Mouse (Mus musculus): ENCODE measurements around the gene Usp6nl. TPM values are rescaled to one million over a fixed set of nuclear protein-coding genes. Genes with fewer than 3 reads are reported as not detected.

Gene Usp6nl
- polyA plus RNA-seq, 1 experiment from 2014 or later = 8.7 TPM

DNA sequence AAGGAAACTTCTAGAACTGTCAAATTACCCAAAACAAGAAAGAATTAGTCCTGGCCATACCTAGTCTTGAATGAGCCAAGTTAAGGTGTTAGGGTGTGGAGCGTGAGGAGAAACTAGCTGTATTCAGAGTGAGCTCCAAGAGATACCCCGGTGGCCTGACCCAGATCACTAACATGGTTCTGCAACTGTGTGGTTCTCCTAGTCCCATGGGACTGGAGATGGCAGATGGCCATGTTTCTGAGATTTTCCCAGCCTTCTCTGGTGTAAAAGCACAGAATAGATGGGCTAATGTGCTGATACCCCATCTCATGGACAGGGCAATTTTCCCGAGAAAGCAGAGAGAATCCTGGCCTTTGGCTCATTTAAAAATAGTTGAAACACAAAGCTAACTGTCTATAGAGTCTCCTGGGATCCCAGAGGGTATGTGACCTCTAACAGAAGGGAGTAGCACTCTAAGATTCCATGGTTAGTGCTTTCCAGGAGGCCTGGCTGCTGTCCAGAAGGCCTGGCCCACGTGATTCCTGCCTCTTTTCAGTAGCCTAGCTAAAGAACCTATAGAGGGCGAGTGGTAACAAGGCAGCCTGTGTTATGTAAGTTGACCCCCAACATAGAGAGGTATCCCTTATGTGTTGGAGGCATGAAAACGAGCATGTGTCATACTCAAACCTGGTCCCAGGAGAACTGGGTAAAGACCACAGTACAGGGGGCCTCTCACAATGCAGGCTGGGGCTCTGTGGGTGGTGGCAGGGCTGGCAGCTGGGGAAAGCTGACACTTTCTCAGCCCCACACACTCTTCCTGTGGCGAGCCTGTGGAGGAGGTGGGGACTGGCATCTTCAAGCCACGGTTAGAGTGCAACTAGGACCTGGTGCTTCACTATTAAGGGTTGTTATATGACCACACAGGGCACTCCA, 160.9 kb downstream of the Usp6nl start:
- H3K9ac ChIP-seq = no peak overlapping the region
- no peak overlapping the region for H3K4me2 ChIP-seq
- H3K9me3 ChIP-seq = no peaks in the 10 kb centered on the region
- ATAC-seq (ENCODE audit: insufficient number of reproducible peaks, low FRiP score, low TSS enrichment, low read depth) = peak; percentile 50; the same call in 1 of the 2 replicates
- H3K4me3 ChIP-seq = no peak overlapping the region
- H3K4me1 ChIP-seq = peaks cover 33% of the 10 kb centered on the region
- no peaks in the 10 kb centered on the region for H3K27me3 ChIP-seq
- peak overlapping the region; percentile 18; the same call in 1 of the 2 replicates for H3K27ac ChIP-seq
- WGBS = 35% methylated on average over 8 of the region's 8 CpGs
- no peaks in the 10 kb centered on the region for H3K36me3 ChIP-seq

DNA sequence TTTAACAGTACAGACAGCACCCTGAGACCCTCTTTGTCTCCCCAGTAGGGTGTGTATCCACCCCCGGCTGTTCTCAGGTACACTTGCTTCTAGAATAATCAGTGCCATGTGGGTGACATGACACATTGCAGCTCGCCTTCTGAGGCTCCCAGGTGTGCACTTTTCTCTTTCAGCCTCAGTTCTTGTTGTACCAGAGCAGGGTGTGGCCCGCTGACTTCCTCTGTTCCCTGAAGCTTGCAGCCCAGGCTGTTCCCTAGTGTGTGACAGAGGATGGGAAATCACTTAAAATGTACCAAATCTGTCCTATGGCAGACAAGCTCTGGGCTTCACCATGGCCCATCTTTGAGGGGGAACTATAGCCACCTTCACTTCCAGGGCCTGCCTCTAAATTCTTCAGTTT, 161.7 kb downstream of the Usp6nl start:
- H3K4me1 ChIP-seq = peaks cover 26% of the 10 kb centered on the region
- H3K27ac ChIP-seq = no peak overlapping the region
- 70% methylated on average over 3 of the region's 3 CpGs for WGBS
- H3K36me3 ChIP-seq = no peaks in the 10 kb centered on the region
- no peaks in the 10 kb centered on the region for H3K9me3 ChIP-seq
- no peak overlapping the region for H3K9ac ChIP-seq
- ATAC-seq (ENCODE audit: insufficient number of reproducible peaks, low FRiP score, low TSS enrichment, low read depth) = no peak
- H3K27me3 ChIP-seq = no peaks in the 10 kb centered on the region
- no peak overlapping the region for H3K4me3 ChIP-seq
- no peak overlapping the region for H3K4me2 ChIP-seq

DNA sequence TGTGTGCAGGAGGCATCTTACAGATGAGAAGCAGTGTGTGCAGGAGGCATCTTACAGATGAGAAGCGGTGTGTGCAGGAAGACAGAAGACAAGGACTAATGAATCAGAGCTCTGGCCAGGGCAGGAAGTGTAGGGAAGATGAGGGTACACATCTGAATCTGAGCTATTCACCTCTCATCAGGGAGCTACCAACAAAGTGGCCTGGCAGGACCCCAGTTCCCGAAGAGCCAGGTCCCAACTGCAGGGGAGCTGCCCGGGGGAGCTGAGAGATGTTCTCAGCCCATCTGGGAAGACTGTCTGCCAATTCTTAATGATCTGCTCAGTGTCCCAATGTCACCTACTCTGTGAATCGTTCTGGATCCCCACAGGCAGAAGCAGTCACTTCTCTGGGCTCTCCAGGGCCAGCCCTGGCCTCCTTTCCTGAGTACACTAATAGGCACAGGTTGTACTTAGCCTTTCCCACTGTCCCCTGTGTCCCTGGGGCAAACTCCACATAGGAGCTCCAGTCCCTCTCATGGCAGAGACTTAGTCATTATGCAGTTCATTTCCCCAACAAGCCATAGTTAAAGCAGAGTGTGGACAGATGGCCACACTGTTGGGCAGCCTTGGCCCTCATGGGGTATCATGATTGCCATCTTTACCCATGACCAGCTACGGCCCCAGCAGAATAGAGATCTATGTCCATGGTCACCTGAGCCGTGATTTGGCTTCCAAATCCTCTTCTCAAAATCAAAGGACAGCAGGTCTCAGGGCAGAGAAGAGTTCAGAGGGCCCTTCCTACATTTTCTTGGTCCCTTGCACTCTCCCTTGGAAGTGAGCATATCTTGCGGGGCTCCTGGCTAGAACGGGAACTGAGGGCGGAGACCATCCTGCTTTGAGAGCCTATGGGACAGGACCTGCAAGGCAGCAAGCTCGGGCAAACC, 165.4 kb downstream of the Usp6nl start:
- Histone ChIP-seq H3K27ac (no peak overlapping the region), H3K9me3 (no peaks in the 10 kb centered on the region), H3K9ac (no peak overlapping the region), H3K36me3 (no peaks in the 10 kb centered on the region), H3K4me3 (no peak overlapping the region), H3K27me3 (no peaks in the 10 kb centered on the region), H3K4me1 (peaks cover 16% of the 10 kb centered on the region), H3K4me2 (no peak overlapping the region)
- 82% methylated on average over 10 of the region's 10 CpGs for WGBS
- ATAC-seq (ENCODE audit: insufficient number of reproducible peaks, low FRiP score, low TSS enrichment, low read depth) = no peak

DNA sequence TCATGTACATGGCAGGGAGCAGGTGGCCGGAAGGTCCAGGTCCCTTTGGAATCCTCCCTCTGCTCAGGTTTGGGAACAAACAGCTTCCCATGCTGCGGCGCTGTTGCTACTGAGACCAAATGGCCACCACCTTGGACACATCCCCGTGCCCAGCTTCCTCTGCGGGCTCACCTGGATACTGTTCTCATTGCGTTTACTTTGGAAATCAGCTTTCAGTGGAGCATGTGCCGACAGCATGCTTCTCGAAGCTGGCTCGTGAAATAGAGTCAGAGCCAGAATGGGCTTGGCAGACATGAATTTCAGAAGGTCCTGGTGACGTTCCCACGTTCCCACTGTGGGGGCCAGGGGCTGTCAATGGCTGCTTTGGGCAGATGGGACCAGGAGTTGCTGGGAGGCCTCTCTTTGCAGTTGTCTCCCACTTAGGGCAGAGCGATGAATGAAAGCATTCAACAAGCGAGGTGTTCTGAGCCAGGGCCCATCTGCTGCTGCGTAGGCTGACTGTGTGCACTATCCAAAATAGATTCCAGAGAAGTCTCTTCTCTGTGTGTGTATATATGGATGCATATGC, 166.1 kb downstream of the Usp6nl start:
- no peak for ATAC-seq (ENCODE audit: insufficient number of reproducible peaks, low FRiP score, low TSS enrichment, low read depth)
- 78% methylated on average over 14 of the region's 14 CpGs for WGBS
- no peak overlapping the region for H3K4me3 ChIP-seq
- H3K4me1 ChIP-seq = peaks cover 10% of the 10 kb centered on the region
- H3K9ac ChIP-seq = no peak overlapping the region
- no peaks in the 10 kb centered on the region for H3K27me3 ChIP-seq
- no peak overlapping the region for H3K27ac ChIP-seq
- no peaks in the 10 kb centered on the region for H3K9me3 ChIP-seq
- H3K4me2 ChIP-seq = no peak overlapping the region
- no peaks in the 10 kb centered on the region for H3K36me3 ChIP-seq

DNA sequence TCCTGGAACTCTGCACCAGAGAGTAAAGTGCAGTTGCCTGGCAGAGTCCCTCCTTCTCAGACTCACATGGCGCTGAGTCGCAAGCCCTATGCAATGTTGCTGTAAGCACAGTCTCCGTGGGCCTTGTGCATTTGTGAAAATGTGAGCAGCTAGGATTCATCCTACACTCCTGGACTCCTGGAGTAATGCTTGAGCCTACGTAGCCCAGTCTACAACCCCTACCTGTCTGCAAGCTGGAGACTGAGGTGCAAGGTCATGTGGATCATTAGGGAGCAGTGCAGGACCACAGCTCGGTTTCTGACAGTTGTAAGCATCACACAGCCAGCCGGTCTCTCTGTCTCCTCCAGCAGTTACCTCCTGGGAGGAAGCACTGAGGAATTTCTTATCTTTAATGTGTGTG, 167.6 kb downstream of the Usp6nl start:
- WGBS = 83% methylated on average over 6 of the region's 6 CpGs

DNA sequence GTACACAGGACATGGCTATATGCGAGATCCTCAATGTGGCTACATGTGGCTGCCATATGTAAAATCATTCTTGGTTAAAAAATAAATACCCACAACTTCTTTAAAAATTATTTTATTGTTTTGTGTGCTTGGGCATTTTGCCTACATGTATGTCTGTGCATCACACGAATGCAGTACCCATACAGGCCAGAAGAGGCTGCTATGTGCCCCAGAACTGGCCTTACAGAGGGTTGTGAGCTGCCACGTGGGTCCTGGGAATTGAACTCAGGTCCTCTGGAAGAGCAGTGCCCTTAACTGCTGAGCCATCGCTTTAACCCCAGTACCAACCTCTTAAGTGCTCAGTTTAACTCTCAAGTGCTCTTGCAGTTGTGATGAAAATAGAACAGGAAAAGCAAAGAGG, 168.4 kb downstream of the Usp6nl start:
- no peak overlapping the region for H3K27ac ChIP-seq
- WGBS = 77% methylated on average over 4 of the region's 4 CpGs
- H3K9me3 ChIP-seq = no peaks in the 10 kb centered on the region
- H3K27me3 ChIP-seq = no peaks in the 10 kb centered on the region
- 0 out of 2 replicates have a peak, but pooled peaks cover 2% of the 10 kb centered on the region for H3K4me1 ChIP-seq
- H3K4me2 ChIP-seq = no peak overlapping the region
- ATAC-seq (ENCODE audit: insufficient number of reproducible peaks, low FRiP score, low TSS enrichment, low read depth) = no peak
- H3K9ac ChIP-seq = no peak overlapping the region
- H3K4me3 ChIP-seq = no peak overlapping the region
- no peaks in the 10 kb centered on the region for H3K36me3 ChIP-seq

More for the DNA sequence above, 167.6 kb downstream of the Usp6nl start:
- H3K4me2 ChIP-seq = no peak overlapping the region
- 0 out of 2 replicates have a peak, but pooled peaks cover 2% of the 10 kb centered on the region for H3K4me1 ChIP-seq
- H3K27ac ChIP-seq = no peak overlapping the region
- H3K9ac ChIP-seq = no peak overlapping the region
- no peaks in the 10 kb centered on the region for H3K9me3 ChIP-seq
- no peak overlapping the region for H3K4me3 ChIP-seq
- no peaks in the 10 kb centered on the region for H3K36me3 ChIP-seq
- ATAC-seq (ENCODE audit: insufficient number of reproducible peaks, low FRiP score, low TSS enrichment, low read depth) = no peak
- no peaks in the 10 kb centered on the region for H3K27me3 ChIP-seq

DNA sequence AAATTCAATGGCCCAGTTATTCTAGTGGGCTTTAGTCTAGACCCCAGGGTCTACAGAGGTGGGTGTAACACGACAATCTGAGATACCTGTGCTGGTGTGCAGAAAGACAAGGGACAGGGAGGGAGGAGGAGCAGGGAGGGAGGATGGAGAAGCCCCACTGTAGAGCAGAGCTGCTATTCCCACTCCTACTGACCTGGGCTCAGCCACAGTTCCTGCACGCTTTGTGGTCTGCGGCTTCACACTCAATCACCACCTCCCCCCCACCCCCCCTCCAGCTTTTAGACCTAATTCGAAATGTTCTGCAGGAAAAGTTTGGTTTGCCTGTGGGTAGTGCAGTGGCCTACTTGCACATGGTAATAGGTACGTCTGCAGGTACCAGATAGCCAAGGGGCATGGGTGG, 171.4 kb downstream of the Usp6nl start:
- Histone ChIP-seq H3K4me3 (no peak overlapping the region), H3K27me3 (no peaks in the 10 kb centered on the region), H3K9me3 (no peaks in the 10 kb centered on the region), H3K36me3 (no peaks in the 10 kb centered on the region), H3K4me1 (no peaks in the 10 kb centered on the region), H3K27ac (no peak overlapping the region), H3K9ac (no peak overlapping the region), H3K4me2 (no peak overlapping the region)
- no peak for ATAC-seq (ENCODE audit: insufficient number of reproducible peaks, low FRiP score, low TSS enrichment, low read depth)
- WGBS = 70% methylated on average over 5 of the region's 5 CpGs

Other genes with a start within 250 kb of the Usp6nl start
- 17.5 and 18.5 TPM in 2 replicates for gene Proser2, start 192.5 kb upstream of the Usp6nl start, polyA plus RNA-seq (2015; fragmentation: Nextera tagmentation; extraction: Ambion mirVana)
- 6.0 and 6.1 TPM in 2 replicates for gene Echdc3, start 109.6 kb upstream of the Usp6nl start, polyA plus RNA-seq (2015; fragmentation: Nextera tagmentation; extraction: Ambion mirVana)